Mouse (Mus musculus) limb, embryonic 14.5 days (tissue): ENCODE measurements around the gene Dnajb3. TPM values are rescaled to one million over a fixed set of nuclear protein-coding genes. Genes with fewer than 3 reads are reported as not detected.

Experiments used
- ATAC-seq: fragments of 200-750 bp; cut with Nextera tagmentation; 2 replicates; pipeline ENCODE4 v1.8.0; 2017; ENCODE audit warnings: low read depth, moderate number of reproducible peaks, moderate TSS enrichment; ENCODE audit not compliant: low FRiP score
- DNase-seq: peaks from one replicate; pipeline ENCODE4 v3.0.0-alpha.2; 2015; ENCODE audit warnings: low spot score
- H3K27ac ChIP-seq: fragments of 300-500 bp; sonication (generic); replicated peaks from 2 replicates; pipeline ENCODE4 v1.5.1; 2014; ENCODE audit warnings: low read depth, mild to moderate bottlenecking, low read length, moderate library complexity, mixed read lengths
- H3K27me3 ChIP-seq: fragments of 300-500 bp; sonication (generic); 2 replicates; pipeline ENCODE4 v1.6.1; 2014; ENCODE audit warnings: low read length, mixed read lengths; ENCODE audit not compliant: control insufficient read depth, insufficient read depth
- H3K36me3 ChIP-seq: fragments of 300-500 bp; sonication (generic); 2 replicates; pipeline ENCODE4 v1.6.1; 2014; ENCODE audit warnings: mild to moderate bottlenecking, low read length, moderate library complexity, mixed read lengths; ENCODE audit not compliant: control insufficient read depth, insufficient read depth
- H3K4me1 ChIP-seq: fragments of 300-500 bp; sonication (generic); 2 replicates; pipeline ENCODE4 v1.6.1; 2014; ENCODE audit warnings: antibody characterized with exemption, low read length, mixed read lengths; ENCODE audit not compliant: control insufficient read depth, insufficient read depth
- H3K4me2 ChIP-seq: fragments of 300-500 bp; sonication (generic); replicated peaks from 2 replicates; pipeline ENCODE4 v1.6.1; 2014; ENCODE audit warnings: low read depth, mild to moderate bottlenecking, low read length, moderate library complexity; ENCODE audit not compliant: severe bottlenecking
- H3K4me3 ChIP-seq: fragments of 300-500 bp; sonication (generic); replicated peaks from 2 replicates; pipeline ENCODE4 v1.5.1; 2014; ENCODE audit warnings: low read length
- H3K9ac ChIP-seq: fragments of 300-500 bp; sonication (generic); 2 replicates; pipeline ENCODE4 v1.6.1; 2014; ENCODE audit warnings: mild to moderate bottlenecking, low read depth, low read length, moderate library complexity; ENCODE audit not compliant: severe bottlenecking
- H3K9me3 ChIP-seq: fragments of 300-500 bp; sonication (generic); 2 replicates; pipeline ENCODE4 v1.6.1; 2016; ENCODE audit warnings: low read length; ENCODE audit not compliant: control insufficient read depth
- POLR2A ChIP-seq: fragments of 200-500 bp; IDR thresholded peaks from 2 replicates; pipeline ENCODE4 v1.8.0; 2012; ENCODE audit warnings: inconsistent platforms, mild to moderate bottlenecking, moderate library complexity, borderline replicate concordance; ENCODE audit not compliant: insufficient read depth, insufficient read length; ENCODE audit errors: extremely low read depth
- WGBS: fragments of 180-500 bp; shearing (Covaris S2); extraction: QIAGEN DNeasy Blood & Tissue Kit; methylation state at CpG from one replicate; pipeline ENCODE4 v1.1.7; 2014; 5-methylcytosine and 5-hydroxymethylcytosine counted together
- polyA plus RNA-seq, 2 experiments: library from polyadenylated mRNA; depleted of rRNA in 1 of 2; stranded (reverse) in 1 of 2; unstranded in 1 of 2; fragments of >200 nt; fragmentation: Nextera tagmentation in 1 of 2; extraction: Ambion mirVana in 1 of 2; gene quantifications; 2 replicates each; pipeline versions ENCODE4 v1.2.1 to v1.2.3; 2012 to 2014

Gene Dnajb3
- polyA plus RNA-seq, 2 experiments, result 9.1 to 10.5 TPM

GRCm38 (mm10) chr1:88231803-88232499 lies 26.4 kb upstream of the Dnajb3 start:
- DNase-seq (no peak), ATAC-seq (no peak)
- H3K27ac ChIP-seq, result no peak overlapping the region

GRCm38 (mm10) chr1:88230981-88231802 lies 25.6 kb upstream of the Dnajb3 start:
- H3K36me3 ChIP-seq, result no peaks in the 10 kb centered on the region
- TF ChIP-seq POLR2A, result no peak
- H3K9me3 ChIP-seq, result peaks cover 97% of the 10 kb centered on the region
- no peak overlapping the region for H3K27ac ChIP-seq
- 73% methylated on average over 6 of the region's 6 CpGs for WGBS
- H3K4me3 ChIP-seq, result no peak overlapping the region
- H3K9ac ChIP-seq, result no peak overlapping the region
- no peaks in the 10 kb centered on the region for H3K4me1 ChIP-seq
- no peak overlapping the region for H3K4me2 ChIP-seq
- DNase-seq (no peak), ATAC-seq (no peak)
- H3K27me3 ChIP-seq, result no peaks in the 10 kb centered on the region

More at GRCm38 (mm10) chr1:88231803-88232499, 26.4 kb upstream of the Dnajb3 start:
- Histone ChIP-seq H3K9ac (no peak overlapping the region), H3K4me3 (no peak overlapping the region), H3K36me3 (no peaks in the 10 kb centered on the region), H3K4me2 (no peak overlapping the region), H3K27me3 (no peaks in the 10 kb centered on the region), H3K9me3 (peaks cover 95% of the 10 kb centered on the region), H3K4me1 (no peaks in the 10 kb centered on the region)
- TF ChIP-seq POLR2A, result no peak
- 67% methylated on average over 7 of the region's 7 CpGs for WGBS

GRCm38 (mm10) chr1:88230421-88230820 lies 24.8 kb upstream of the Dnajb3 start:
- Histone ChIP-seq H3K27ac (no peak overlapping the region), H3K4me1 (no peaks in the 10 kb centered on the region), H3K9me3 (peaks cover 98% of the 10 kb centered on the region), H3K4me2 (no peak overlapping the region), H3K9ac (no peak overlapping the region), H3K27me3 (no peaks in the 10 kb centered on the region), H3K36me3 (no peaks in the 10 kb centered on the region), H3K4me3 (no peak overlapping the region)
- ATAC-seq, result no peak
- no peak for DNase-seq
- no peak for TF ChIP-seq POLR2A
- 72% methylated on average over 7 of the region's 7 CpGs for WGBS

- WGBS, result 85% methylated on average over 5 of the region's 5 CpGs
- no peak for TF ChIP-seq POLR2A
- Histone ChIP-seq H3K9me3 (peaks cover 95% of the 10 kb centered on the region), H3K4me2 (no peak overlapping the region), H3K36me3 (no peaks in the 10 kb centered on the region), H3K27ac (no peak overlapping the region), H3K27me3 (no peaks in the 10 kb centered on the region), H3K9ac (no peak overlapping the region), H3K4me1 (no peaks in the 10 kb centered on the region), H3K4me3 (no peak overlapping the region)
- no peak for DNase-seq
- ATAC-seq, result no peak
Observed at GRCm38 (mm10) chr1:88229986-88230385, 24.4 kb upstream of the Dnajb3 start.

GRCm38 (mm10) chr1:88229566-88229965 lies 24.0 kb upstream of the Dnajb3 start:
- peaks cover 91% of the 10 kb centered on the region for H3K9me3 ChIP-seq
- no peak overlapping the region for H3K27ac ChIP-seq
- no peak for ATAC-seq
- no peak for DNase-seq
- H3K9ac ChIP-seq, result no peak overlapping the region
- no peak overlapping the region for H3K4me2 ChIP-seq
- no peaks in the 10 kb centered on the region for H3K36me3 ChIP-seq
- H3K4me1 ChIP-seq, result no peaks in the 10 kb centered on the region
- 76% methylated on average over 3 of the region's 3 CpGs for WGBS
- no peaks in the 10 kb centered on the region for H3K27me3 ChIP-seq
- H3K4me3 ChIP-seq, result no peak overlapping the region
- TF ChIP-seq POLR2A, result no peak
